Mouse (Mus musculus) thymus, adult 2 months (tissue): Measurements from ENCODE around the gene Rprd1b. TPM values are rescaled to one million over a fixed set of nuclear protein-coding genes. Genes with fewer than 3 reads are reported as not detected.
"Not testable (repeated sequence)": the region's sequence is repeated elsewhere in the genome, so short reads cannot be mapped to it uniquely, and the experiment has no call there.

Experiments
- DNase-seq: peaks from one replicate; pipeline ENCODE4 v3.0.0; 2021
- H3K27ac ChIP-seq: fragments of 200-500 bp; 2 replicates; pipeline ENCODE4 v1.5.1; 2012; ENCODE audit warnings: low read length, control low read depth; ENCODE audit not compliant: control insufficient read depth, insufficient read depth
- H3K27me3 ChIP-seq: fragments of 200-500 bp; 2 replicates; pipeline ENCODE4 v1.6.1; 2012; ENCODE audit warnings: mild to moderate bottlenecking, low read length, moderate library complexity, mixed read lengths; ENCODE audit not compliant: control insufficient read depth, insufficient read depth
- H3K36me3 ChIP-seq: fragments of 200-500 bp; 2 replicates; pipeline ENCODE4 v1.6.1; 2012; ENCODE audit warnings: mild to moderate bottlenecking, low read length, moderate library complexity; ENCODE audit not compliant: control insufficient read depth, insufficient read depth
- H3K4me1 ChIP-seq: fragments of 200-500 bp; replicated peaks from 2 replicates; pipeline ENCODE4 v1.6.1; 2012; ENCODE audit warnings: low read length; ENCODE audit not compliant: control insufficient read depth, insufficient read depth
- H3K4me3 ChIP-seq: fragments of 200-500 bp; 2 replicates; pipeline ENCODE4 v1.5.1; 2012; ENCODE audit warnings: mild to moderate bottlenecking, low read length, control low read depth, moderate library complexity; ENCODE audit not compliant: control insufficient read depth, insufficient read depth
- CTCF ChIP-seq: fragments of 200-500 bp; IDR thresholded peaks from 2 replicates; pipeline ENCODE4 v1.5.1; 2012; ENCODE audit warnings: mild to moderate bottlenecking, control low read depth, low read length, moderate library complexity, borderline replicate concordance; ENCODE audit not compliant: control insufficient read depth, poor library complexity, insufficient read depth; ENCODE audit errors: extremely low read depth
- POLR2A ChIP-seq: fragments of 200-500 bp; IDR thresholded peaks from 2 replicates; pipeline ENCODE4 v1.6.1; 2012; ENCODE audit warnings: mild to moderate bottlenecking, low read length, control low read depth, moderate library complexity; ENCODE audit not compliant: control insufficient read depth, poor library complexity, insufficient read depth; ENCODE audit errors: extremely low read depth
- WGBS: fragments of 180-500 bp; shearing (Covaris S2); methylation state at CpG from one replicate; pipeline ENCODE4 v1.1.7; 2018; 5-methylcytosine and 5-hydroxymethylcytosine counted together
- polyA plus RNA-seq: library from polyadenylated mRNA; depleted of rRNA; stranded (reverse); fragments of >200 nt; gene quantifications from 2 replicates; pipeline ENCODE4 v1.2.3, GENCODE M21; 2012

The Rprd1b gene
- polyA plus RNA-seq, 1 experiment, result 35.3 TPM

- no peak for TF ChIP-seq POLR2A
- no peak for TF ChIP-seq CTCF
- DNase-seq, result no peak
These were observed 20.4 kb downstream of the Rprd1b start for GRCm38 (mm10) chr2:158048718-158049117.

GRCm38 (mm10) chr2:158050116-158050515 is 21.8 kb downstream of the Rprd1b start:
- no peak overlapping the region for H3K4me3 ChIP-seq
- H3K36me3 ChIP-seq, result peaks cover 46% of the 10 kb centered on the region
- no peaks in the 10 kb centered on the region for H3K4me1 ChIP-seq
- DNase-seq, result no peak
- no peaks in the 10 kb centered on the region for H3K27me3 ChIP-seq
- WGBS, result 99% methylated on average over 8 of the region's 8 CpGs
- TF ChIP-seq CTCF (no peak), POLR2A (no peak)
- no peak overlapping the region for H3K27ac ChIP-seq

More at GRCm38 (mm10) chr2:158048718-158049117, 20.4 kb downstream of the Rprd1b start:
- no peak overlapping the region for H3K27ac ChIP-seq
- H3K36me3 ChIP-seq, result peaks cover 54% of the 10 kb centered on the region
- 95% methylated on average over 1 of the region's 1 CpGs for WGBS
- no peak overlapping the region for H3K4me3 ChIP-seq
- H3K4me1 ChIP-seq, result no peaks in the 10 kb centered on the region
- H3K27me3 ChIP-seq, result no peaks in the 10 kb centered on the region

- WGBS, result 95% methylated on average over 3 of the region's 3 CpGs
- H3K4me3 ChIP-seq, result no peak overlapping the region
- H3K36me3 ChIP-seq, result peaks cover 47% of the 10 kb centered on the region
- no peak overlapping the region for H3K27ac ChIP-seq
- no peaks in the 10 kb centered on the region for H3K4me1 ChIP-seq
- no peak for DNase-seq
- TF ChIP-seq POLR2A (no peak), CTCF (no peak)
- no peaks in the 10 kb centered on the region for H3K27me3 ChIP-seq
These were observed 26.3 kb downstream of the Rprd1b start for GRCm38 (mm10) chr2:158054596-158054995.

DNA sequence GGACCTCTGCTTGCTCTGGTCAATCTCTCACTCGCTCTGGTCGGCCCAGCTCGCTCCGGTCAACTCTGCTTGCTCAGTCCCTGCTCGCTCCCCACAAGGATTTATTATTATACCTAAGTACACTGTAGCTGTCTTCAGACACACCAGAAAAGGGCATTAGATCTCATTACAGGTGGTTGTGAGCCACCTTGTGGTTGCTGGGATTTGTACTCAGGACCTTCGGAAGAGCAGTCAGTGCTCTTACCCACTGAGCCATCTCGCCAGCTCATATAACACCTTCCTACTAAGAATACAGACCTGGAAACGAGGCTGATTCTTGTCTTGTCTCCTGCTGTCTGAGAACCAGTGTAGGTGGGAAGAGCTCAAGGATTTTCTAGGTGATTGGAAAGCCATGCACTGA is 27.1 kb downstream of the Rprd1b start:
- H3K36me3 ChIP-seq, result peaks cover 48% of the 10 kb centered on the region
- H3K4me3 ChIP-seq, H3K4me1 ChIP-seq, H3K27me3 ChIP-seq, H3K27ac ChIP-seq, DNase-seq: not testable (repeated sequence)
- WGBS, result 99% methylated on average over 8 of the region's 8 CpGs

DNA sequence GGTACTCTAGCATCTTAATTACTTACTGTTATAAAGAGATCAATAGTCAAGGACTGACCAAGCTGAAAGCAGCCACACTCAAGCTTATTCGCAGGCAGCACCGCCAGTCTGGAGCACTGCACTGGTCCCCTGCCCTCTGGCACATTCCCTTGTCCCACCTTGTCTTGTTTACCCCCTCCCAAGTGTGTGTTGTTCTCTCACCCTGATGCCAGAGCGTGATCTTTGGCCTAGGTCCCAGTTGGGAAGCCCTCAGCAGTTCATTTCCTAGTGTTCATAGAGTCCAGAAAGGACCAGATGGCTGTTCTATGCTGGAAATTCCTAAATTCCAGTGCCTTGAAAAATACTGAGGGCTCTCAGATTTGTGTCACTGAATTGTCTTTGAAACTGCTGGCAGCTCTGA is 28.7 kb downstream of the Rprd1b start:
- WGBS, result 95% methylated on average over 3 of the region's 3 CpGs
- H3K27ac ChIP-seq, result no peak overlapping the region
- H3K36me3 ChIP-seq, result peaks cover 43% of the 10 kb centered on the region
- TF ChIP-seq CTCF (no peak), POLR2A (no peak)
- H3K4me1 ChIP-seq, result no peaks in the 10 kb centered on the region
- H3K27me3 ChIP-seq, result no peaks in the 10 kb centered on the region
- H3K4me3 ChIP-seq, result no peak overlapping the region
- no peak for DNase-seq

DNA sequence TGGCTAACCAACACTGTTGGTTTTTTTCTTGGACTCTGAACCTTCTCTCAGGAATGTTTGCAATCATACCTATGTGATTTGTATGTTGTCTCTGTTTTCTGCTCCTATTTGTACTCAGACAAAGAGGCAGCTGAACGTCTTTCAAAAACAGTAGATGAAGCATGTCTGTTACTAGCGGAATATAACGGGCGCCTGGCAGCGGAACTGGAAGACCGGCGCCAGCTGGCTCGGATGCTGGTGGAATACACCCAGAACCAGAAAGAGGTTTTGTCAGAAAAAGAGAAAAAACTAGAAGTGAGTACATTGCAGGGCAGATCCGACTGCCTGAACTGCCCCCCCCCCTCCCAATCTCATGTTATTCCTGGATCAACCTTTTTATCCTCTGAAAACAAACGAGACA is 30.2 kb downstream of the Rprd1b start:
- H3K27ac ChIP-seq, result no peak overlapping the region
- H3K4me3 ChIP-seq, result no peak overlapping the region
- H3K4me1 ChIP-seq, result no peaks in the 10 kb centered on the region
- WGBS, result 95% methylated on average over 10 of the region's 10 CpGs
- TF ChIP-seq POLR2A (no peak), CTCF (no peak)
- DNase-seq, result no peak
- no peaks in the 10 kb centered on the region for H3K27me3 ChIP-seq
- peaks cover 43% of the 10 kb centered on the region for H3K36me3 ChIP-seq

DNA sequence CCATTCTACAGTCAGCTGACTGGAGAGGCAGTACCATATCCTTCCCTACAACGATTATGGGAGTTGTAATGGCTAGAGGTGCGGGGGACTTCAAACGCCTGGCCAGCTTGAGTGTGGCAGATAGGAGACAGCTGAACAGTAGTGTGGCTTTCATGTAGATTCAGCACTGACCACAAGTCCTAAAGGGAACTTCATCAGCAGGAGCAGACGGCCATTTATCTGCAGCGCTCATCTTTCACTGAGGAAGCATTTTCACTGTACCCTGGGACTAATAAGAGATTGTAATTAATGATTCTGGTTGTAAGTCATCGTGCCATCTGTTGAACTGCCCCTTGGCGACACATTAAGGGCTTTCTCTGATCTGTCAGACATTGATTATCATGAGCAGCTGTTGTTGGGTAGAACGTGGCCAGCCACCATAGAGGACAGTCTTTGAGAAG is 31.4 kb downstream of the Rprd1b start:
- 84% methylated on average over 8 of the region's 8 CpGs for WGBS

More for the DNA sequence above, 31.4 kb downstream of the Rprd1b start:
- Histone ChIP-seq H3K4me1 (no peaks in the 10 kb centered on the region), H3K36me3 (peaks cover 41% of the 10 kb centered on the region), H3K27ac (no peak overlapping the region), H3K4me3 (no peak overlapping the region), H3K27me3 (no peaks in the 10 kb centered on the region)
- TF ChIP-seq POLR2A, result no peak
- no peak for DNase-seq
